Mouse (Mus musculus): ENCODE data around the gene Per1. TPM values are rescaled to one million over a fixed set of nuclear protein-coding genes. Genes with fewer than 3 reads are reported as not detected.

The Per1 gene
- total RNA-seq, 2 experiments from 2014 or later: 9.4 to 10.3 TPM

- ATAC-seq (replicated peaks; ENCODE audit: poor library complexity, severe bottlenecking): peak; percentile 22
Measured at GRCm38 (mm10) chr11:69123693-69124497, 28.9 kb downstream of the Per1 start.

DNA sequence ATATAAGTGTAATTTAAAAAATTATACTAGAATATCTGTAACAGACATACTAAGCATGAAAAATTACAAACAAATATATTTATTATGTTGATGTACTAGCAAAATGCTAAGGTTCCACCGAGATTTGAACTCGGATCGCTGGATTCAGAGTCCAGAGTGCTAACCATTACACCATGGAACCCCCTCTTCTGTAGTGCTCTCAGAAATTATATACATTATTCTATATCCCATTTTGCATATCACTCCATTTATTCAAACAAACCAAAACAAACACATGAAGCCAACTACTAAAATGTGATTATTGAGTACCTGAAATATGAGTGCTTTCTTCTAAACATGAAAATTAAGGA lies 29.5 kb downstream of the Per1 start:
- ATAC-seq (replicated peaks; ENCODE audit: poor library complexity, severe bottlenecking): no peak

DNA sequence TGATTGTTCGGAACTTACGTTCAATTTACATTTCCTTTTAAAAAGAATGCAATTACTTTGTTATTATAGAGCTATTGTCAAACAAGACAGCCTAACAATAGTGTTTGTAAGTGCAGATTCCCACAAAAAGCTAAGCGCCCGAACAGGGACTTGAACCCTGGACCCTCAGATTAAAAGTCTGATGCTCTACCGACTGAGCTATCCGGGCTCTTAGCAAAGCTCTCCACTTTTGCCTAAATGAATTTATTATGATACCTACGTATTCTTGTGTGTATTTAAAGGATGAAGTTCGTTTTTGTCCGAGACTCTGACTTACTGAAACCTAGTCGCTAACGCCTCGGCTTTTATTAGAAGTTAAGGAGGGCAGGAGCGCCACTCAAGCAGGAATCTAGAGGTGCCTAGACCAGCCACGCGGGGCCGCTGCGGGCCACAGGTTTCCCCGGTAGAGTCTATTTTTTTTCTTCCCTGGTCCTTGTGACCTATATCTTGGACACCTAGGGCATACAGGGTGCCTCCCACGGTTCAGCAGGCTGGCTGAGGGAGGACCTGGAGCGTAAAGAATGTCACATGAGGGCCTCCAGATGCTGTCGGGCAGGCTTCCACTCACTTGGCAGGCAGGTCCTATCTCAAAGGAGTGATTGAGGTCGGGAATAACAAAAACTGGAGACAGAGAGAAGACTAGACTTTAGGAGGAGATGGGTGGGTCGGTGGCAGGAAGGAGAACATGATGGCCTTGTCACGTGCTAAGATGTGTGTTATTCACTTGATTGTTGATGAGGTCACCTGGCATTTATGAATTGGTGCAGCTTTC lies 30.2 kb downstream of the Per1 start:
- ATAC-seq (replicated peaks; ENCODE audit: poor library complexity, severe bottlenecking): peak; percentile 22

DNA sequence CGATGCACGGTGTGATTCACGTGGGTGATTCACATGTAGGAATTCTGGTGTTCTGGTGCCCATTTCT lies 30.7 kb downstream of the Per1 start, which contains the start of gene Aloxe3:
TSS of gene Aloxe3 (plus strand) at position 45 of the 67 bp plus-strand sequence.
- no peak for ATAC-seq (replicated peaks; ENCODE audit: poor library complexity, severe bottlenecking)

- no peak for ATAC-seq (replicated peaks; ENCODE audit: poor library complexity, severe bottlenecking)
Measured at GRCm38 (mm10) chr11:69125919-69126705, 31.1 kb downstream of the Per1 start.

DNA sequence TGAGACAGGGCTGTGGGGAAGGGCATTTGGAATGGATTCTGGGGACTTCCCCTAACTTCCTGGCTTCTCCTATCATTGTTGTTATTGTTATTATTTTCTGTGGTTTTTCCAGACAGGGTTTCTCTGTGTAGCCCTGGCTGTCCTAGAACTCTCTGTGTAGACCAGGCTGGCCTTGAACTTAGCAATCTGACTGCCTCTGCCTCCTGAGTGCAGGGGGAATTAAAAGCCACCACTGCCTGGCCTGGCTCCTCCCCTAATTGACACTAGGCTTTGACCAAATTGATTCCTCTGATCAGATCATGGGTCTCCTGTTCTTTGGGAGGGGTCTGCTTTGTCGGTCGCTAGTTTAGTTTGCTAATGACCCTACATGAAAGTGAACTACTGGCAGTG lies 31.7 kb downstream of the Per1 start:
- ATAC-seq (replicated peaks; ENCODE audit: poor library complexity, severe bottlenecking): no peak

GRCm38 (mm10) chr11:69128426-69129122 lies 33.6 kb downstream of the Per1 start:
- ATAC-seq (replicated peaks; ENCODE audit: poor library complexity, severe bottlenecking): no peak

DNA sequence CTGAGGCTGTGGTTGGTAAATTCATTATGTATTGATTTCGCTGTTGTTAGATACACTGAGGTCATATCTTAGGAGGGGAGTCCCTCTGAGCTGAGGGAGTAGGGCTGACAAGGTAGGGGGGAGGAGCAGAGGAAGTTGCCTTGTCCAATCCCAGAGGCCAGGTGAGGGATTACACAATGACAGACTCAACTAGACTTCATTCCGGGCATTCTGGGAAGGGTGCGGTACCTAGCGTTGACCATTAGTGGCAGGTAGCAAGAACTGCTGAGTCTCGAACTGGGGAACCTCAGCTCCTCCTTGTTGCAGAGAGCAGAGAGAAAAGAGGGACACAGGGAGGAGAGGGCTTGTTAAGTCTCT lies 38.5 kb downstream of the Per1 start:
- no peak for ATAC-seq (replicated peaks; ENCODE audit: poor library complexity, severe bottlenecking)

DNA sequence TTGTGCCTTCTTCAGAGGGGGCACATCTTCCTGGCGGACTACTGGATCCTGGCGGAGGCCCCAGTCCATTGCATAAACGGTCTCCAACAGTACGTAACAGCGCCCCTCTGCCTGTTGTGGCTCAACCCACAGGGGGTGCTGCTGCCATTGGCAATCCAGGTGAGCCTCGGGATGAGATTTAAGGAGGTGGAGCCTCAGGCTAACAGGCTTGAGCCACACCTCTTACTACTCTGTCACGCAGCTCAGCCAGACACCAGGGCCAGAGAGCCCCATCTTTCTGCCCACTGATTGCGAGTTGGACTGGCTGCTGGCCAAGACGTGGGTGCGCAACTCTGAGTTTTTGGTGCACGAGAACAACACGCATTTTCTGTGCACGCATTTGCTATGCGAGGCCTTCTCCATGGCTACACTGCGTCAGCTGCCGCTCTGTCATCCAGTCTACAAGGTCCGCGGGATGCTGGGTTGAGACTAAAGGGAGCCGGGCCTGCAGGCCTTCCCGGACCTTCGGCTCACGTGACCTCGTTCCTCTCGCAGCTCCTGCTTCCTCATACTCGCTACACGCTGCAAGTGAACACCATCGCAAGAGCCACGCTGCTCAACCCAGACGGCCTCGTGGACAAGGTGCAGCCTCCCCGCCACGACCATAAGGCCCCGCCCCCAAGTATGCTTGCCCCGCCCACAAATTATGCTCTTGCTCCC lies 39.1 kb downstream of the Per1 start:
- peak; percentile 89 for ATAC-seq (replicated peaks; ENCODE audit: poor library complexity, severe bottlenecking)

- ATAC-seq (replicated peaks; ENCODE audit: poor library complexity, severe bottlenecking): no peak
Measured at GRCm38 (mm10) chr11:69134622-69134968, 39.6 kb downstream of the Per1 start.

- ATAC-seq (replicated peaks; ENCODE audit: poor library complexity, severe bottlenecking): no peak
Measured at GRCm38 (mm10) chr11:69135361-69135760, 40.3 kb downstream of the Per1 start.

GRCm38 (mm10) chr11:69147546-69147945 lies 52.5 kb downstream of the Per1 start:
- ATAC-seq (replicated peaks; ENCODE audit: poor library complexity, severe bottlenecking): no peak

- no peak for ATAC-seq (replicated peaks; ENCODE audit: poor library complexity, severe bottlenecking)
Measured at GRCm38 (mm10) chr11:69148451-69148960, 53.5 kb downstream of the Per1 start.

DNA sequence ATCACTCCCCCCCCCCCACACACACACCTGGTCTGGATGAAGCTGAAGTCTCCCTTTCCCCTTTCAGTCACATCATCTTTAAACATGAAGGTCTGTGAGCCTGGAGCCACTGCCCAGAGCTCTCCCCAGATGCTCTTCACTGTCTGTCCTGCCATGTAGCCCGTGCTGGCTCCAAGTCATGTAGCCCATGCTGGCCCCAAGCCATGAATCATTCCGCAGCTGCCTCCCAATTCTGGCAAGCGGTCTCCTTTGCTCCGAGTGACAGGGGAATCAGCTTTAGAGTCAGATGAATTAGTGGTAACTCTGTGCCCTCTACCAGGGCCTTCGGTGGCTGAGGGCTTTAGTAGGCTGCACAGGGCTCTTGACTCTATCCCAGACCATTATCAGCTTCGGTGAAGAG lies 54.7 kb downstream of the Per1 start:
- ATAC-seq (replicated peaks; ENCODE audit: poor library complexity, severe bottlenecking): no peak

DNA sequence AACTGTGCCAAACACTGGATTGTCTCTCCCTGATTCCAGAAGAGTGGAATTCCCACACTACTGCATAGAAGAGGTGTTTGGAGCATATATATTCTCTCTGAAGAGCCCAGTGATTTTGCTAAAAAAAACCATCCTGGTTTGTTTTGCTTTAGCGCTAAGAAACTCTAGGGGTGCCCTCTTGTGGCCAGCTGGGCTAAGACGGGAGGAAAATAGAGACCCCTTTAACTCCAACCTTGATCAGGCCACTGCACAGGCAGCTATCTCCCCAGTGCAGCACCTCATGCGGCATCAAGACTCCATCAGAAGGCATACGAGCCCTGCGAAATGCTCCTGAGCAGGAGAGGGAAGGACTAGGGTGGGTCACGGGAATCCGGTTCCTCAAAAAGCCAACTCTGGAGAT lies 55.4 kb downstream of the Per1 start:
- ATAC-seq (replicated peaks; ENCODE audit: poor library complexity, severe bottlenecking): peak; percentile 40

GRCm38 (mm10) chr11:69151004-69151403 lies 56.0 kb downstream of the Per1 start:
- ATAC-seq (replicated peaks; ENCODE audit: poor library complexity, severe bottlenecking): no peak

GRCm38 (mm10) chr11:69153831-69154230 lies 58.8 kb downstream of the Per1 start:
- no peak for ATAC-seq (replicated peaks; ENCODE audit: poor library complexity, severe bottlenecking)

- no peak for ATAC-seq (replicated peaks; ENCODE audit: poor library complexity, severe bottlenecking)
Measured at GRCm38 (mm10) chr11:69155351-69155750, 60.3 kb downstream of the Per1 start.

GRCm38 (mm10) chr11:69156800-69157199 lies 61.8 kb downstream of the Per1 start, which contains the start of gene Alox12b:
Alox12b (plus strand) TSS chr11:69156989.
- ATAC-seq (replicated peaks; ENCODE audit: poor library complexity, severe bottlenecking): no peak
